Mouse (Mus musculus): ENCODE measurements around the gene Zbed3. TPM values are rescaled to one million over a fixed set of nuclear protein-coding genes. Genes with fewer than 3 reads are reported as not detected.

The Zbed3 gene
- polyA plus RNA-seq, 1 experiment from 2014 or later, result 53.0 TPM

DNA sequence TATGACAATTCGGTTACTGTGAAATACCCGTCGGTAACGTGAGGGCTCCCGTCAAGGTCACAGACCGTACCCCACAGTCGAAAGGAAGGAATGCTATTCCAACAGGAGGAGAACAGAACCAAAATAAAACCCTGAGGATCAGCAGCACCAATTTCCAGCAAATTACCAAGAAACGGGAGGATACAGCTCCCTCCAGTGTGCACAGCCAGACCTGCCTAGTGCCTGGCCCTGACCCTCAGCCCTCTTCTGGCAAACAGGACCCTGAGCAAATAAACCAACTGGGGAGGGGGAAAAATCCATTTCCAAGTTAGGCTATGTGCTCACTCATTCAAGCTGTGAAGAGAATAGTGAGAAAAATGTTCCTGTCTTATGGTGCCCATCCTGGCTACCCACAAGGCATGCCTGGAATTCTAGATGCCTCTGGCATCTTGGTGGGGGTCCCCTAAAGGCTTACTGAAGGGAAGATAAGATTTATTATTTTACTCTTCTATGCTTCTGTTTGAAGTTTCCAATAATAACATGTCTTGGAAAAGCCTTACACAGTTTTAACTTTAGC is 16.2 kb upstream of the Zbed3 start:
- H3K4me3 ChIP-seq (ENCODE audit: low read depth, low read length), result no peak overlapping the region
- no peaks in the 10 kb centered on the region for H3K4me1 ChIP-seq (replicated peaks; ENCODE audit: control insufficient read depth, insufficient read depth, low read length)
- ATAC-seq (replicated peaks; ENCODE audit: low FRiP score, low TSS enrichment, low read depth) (no peak), DNase-seq (ENCODE audit: low spot score) (no peak)
- no peaks in the 10 kb centered on the region for H3K36me3 ChIP-seq (ENCODE audit: control insufficient read depth, insufficient read depth, low read length)
- H3K9me3 ChIP-seq (ENCODE audit: control insufficient read depth, low read length), result no peaks in the 10 kb centered on the region
- no peak overlapping the region for H3K4me2 ChIP-seq (ENCODE audit: low read length)
- WGBS, result 61% methylated on average over 8 of the region's 8 CpGs
- H3K27me3 ChIP-seq (replicated peaks; ENCODE audit: control insufficient read depth, insufficient read depth, low read length), result no peaks in the 10 kb centered on the region
- no peak overlapping the region for H3K27ac ChIP-seq (ENCODE audit: low read depth)
- H3K9ac ChIP-seq (ENCODE audit: low read length), result no peak overlapping the region

DNA sequence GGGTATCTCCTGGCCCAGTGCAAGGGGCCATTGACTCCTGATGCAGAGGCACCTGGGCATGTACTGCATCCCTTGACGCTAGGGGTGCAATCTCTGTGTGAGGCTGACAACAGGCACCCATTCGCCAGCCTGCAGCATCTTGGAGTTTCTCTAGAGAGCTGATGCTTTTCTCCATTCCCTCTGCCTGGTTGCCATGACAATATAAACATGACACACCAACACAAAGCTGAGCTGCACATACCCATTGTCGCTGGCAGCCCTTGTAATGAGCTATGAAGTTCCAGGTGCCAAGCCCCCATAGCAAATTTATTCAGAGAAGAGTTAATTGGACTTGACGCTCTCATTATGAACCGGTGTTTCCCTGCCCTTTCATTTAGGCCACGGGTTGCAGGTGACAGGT is 11.4 kb upstream of the Zbed3 start:
- H3K27ac ChIP-seq (ENCODE audit: low read depth), result no peak overlapping the region
- H3K4me3 ChIP-seq (ENCODE audit: low read depth, low read length), result no peak overlapping the region
- DNase-seq (ENCODE audit: low spot score) (no peak), ATAC-seq (replicated peaks; ENCODE audit: low FRiP score, low TSS enrichment, low read depth) (no peak)
- no peaks in the 10 kb centered on the region for H3K27me3 ChIP-seq (replicated peaks; ENCODE audit: control insufficient read depth, insufficient read depth, low read length)
- no peak overlapping the region for H3K9ac ChIP-seq (ENCODE audit: low read length)
- H3K4me2 ChIP-seq (ENCODE audit: low read length), result no peak overlapping the region
- peaks cover 4% of the 10 kb centered on the region; the same call in 1 of the 2 replicates for H3K4me1 ChIP-seq (replicated peaks; ENCODE audit: control insufficient read depth, insufficient read depth, low read length)
- H3K36me3 ChIP-seq (ENCODE audit: control insufficient read depth, insufficient read depth, low read length), result no peaks in the 10 kb centered on the region
- WGBS, result 87% methylated on average over 6 of the region's 6 CpGs
- H3K9me3 ChIP-seq (ENCODE audit: control insufficient read depth, low read length), result no peaks in the 10 kb centered on the region

DNA sequence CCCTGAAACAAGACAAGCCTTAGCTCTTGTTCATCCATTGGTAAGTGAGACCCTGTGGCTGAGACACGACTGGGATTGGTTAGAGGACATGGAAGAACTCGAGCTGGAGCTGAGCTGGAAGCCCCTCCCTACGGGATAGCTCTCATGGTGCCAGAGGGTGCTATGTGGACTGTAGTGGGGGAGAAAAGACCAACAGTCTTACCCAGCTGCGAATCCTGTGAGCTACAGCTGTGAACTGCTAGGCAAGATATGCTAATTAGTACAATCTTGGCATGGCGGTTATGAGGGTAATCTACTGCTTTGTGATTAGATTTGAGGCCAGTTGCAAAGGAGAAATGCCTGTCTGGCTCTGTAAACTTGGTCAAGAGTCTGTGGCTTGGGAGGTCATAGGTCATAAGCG is 4.3 kb upstream of the Zbed3 start:
- Histone ChIP-seq H3K27me3 (replicated peaks; ENCODE audit: control insufficient read depth, insufficient read depth, low read length) (no peaks in the 10 kb centered on the region), H3K9me3 (ENCODE audit: control insufficient read depth, low read length) (no peaks in the 10 kb centered on the region), H3K9ac (ENCODE audit: low read length) (no peak overlapping the region), H3K4me3 (ENCODE audit: low read depth, low read length) (no peak overlapping the region), H3K4me2 (ENCODE audit: low read length) (no peak overlapping the region), H3K4me1 (replicated peaks; ENCODE audit: control insufficient read depth, insufficient read depth, low read length) (peaks cover 4% of the 10 kb centered on the region; the same call in 1 of the 2 replicates), H3K36me3 (ENCODE audit: control insufficient read depth, insufficient read depth, low read length) (no peaks in the 10 kb centered on the region), H3K27ac (ENCODE audit: low read depth) (no peak overlapping the region)
- peak; percentile 42 for DNase-seq (ENCODE audit: low spot score)
- 67% methylated on average over 6 of the region's 6 CpGs for WGBS
- no peak for ATAC-seq (replicated peaks; ENCODE audit: low FRiP score, low TSS enrichment, low read depth)

DNA sequence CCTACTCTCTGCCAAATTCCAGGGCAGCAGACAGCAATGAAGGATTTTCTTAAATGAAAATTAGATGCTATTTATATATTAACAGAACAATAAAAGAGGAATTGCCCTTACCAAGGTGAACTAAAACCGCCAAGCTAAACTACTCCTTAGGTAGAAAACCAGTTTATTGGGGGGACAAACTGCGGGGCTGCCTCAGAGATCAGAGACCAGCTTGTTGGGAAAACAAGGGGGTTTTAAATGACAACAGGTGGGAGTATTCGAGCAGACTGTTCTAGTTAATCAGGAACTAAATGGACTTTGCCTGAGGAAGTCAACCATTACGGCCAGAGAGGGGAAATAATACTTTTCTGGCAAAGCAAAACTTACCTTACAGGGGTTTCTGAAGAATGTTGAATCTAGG is 3.0 kb upstream of the Zbed3 start:
- Histone ChIP-seq H3K9ac (ENCODE audit: low read length) (no peak overlapping the region), H3K4me3 (ENCODE audit: low read depth, low read length) (no peak overlapping the region), H3K36me3 (ENCODE audit: control insufficient read depth, insufficient read depth, low read length) (no peaks in the 10 kb centered on the region), H3K4me2 (ENCODE audit: low read length) (no peak overlapping the region), H3K27ac (ENCODE audit: low read depth) (no peak overlapping the region), H3K27me3 (replicated peaks; ENCODE audit: control insufficient read depth, insufficient read depth, low read length) (no peaks in the 10 kb centered on the region), H3K9me3 (ENCODE audit: control insufficient read depth, low read length) (no peaks in the 10 kb centered on the region), H3K4me1 (replicated peaks; ENCODE audit: control insufficient read depth, insufficient read depth, low read length) (peaks cover 3% of the 10 kb centered on the region; the same call in 1 of the 2 replicates)
- no peak for ATAC-seq (replicated peaks; ENCODE audit: low FRiP score, low TSS enrichment, low read depth)
- DNase-seq (ENCODE audit: low spot score), result peak; percentile 51
- 36% methylated on average over 4 of the region's 4 CpGs for WGBS

DNA sequence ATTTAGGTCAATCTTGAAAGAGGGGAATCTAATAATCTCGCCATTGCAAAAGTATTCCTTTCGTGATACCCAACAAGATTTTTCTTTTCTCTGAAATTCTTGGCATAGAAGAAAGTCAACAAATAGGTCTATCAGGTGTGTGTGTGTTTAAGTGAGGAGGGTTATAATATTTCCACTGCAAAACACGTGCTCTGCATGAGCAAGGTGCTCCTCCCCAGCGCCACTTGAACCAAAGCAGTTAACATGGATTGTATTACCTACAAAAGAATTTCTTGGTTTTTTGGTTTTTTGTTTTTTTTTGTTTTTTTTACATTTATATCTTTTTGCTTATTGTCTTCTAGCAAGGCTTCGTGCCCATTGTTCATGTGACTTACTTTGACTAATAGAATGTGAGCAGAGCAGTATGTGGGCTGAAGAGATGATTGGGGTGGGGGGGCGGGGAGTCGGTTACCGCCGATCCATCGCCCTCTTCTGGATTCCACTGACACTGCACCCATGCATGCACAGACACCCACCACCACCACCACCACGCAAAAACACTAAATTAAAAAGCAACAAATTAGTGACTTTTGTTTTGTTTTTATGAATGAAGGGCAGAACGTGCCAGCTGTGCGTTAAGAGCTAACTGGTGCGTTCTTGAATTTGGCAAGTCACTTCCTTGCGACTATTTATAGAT is 676 bp downstream of the Zbed3 start:
- H3K9ac ChIP-seq (ENCODE audit: low read length), result peak overlapping the region; percentile 99
- peaks cover 16% of the 10 kb centered on the region for H3K4me1 ChIP-seq (replicated peaks; ENCODE audit: control insufficient read depth, insufficient read depth, low read length)
- peak; percentile 84 for DNase-seq (ENCODE audit: low spot score)
- H3K4me2 ChIP-seq (ENCODE audit: low read length), result peak overlapping the region; percentile 93
- no peaks in the 10 kb centered on the region for H3K27me3 ChIP-seq (replicated peaks; ENCODE audit: control insufficient read depth, insufficient read depth, low read length)
- WGBS, result 25% methylated on average over 15 of the region's 15 CpGs
- no peaks in the 10 kb centered on the region for H3K9me3 ChIP-seq (ENCODE audit: control insufficient read depth, low read length)
- H3K4me3 ChIP-seq (ENCODE audit: low read depth, low read length), result peak overlapping the region; percentile 70
- no peak for ATAC-seq (replicated peaks; ENCODE audit: low FRiP score, low TSS enrichment, low read depth)
- H3K27ac ChIP-seq (ENCODE audit: low read depth), result peak overlapping the region; percentile 99
- H3K36me3 ChIP-seq (ENCODE audit: control insufficient read depth, insufficient read depth, low read length), result no peaks in the 10 kb centered on the region

DNA sequence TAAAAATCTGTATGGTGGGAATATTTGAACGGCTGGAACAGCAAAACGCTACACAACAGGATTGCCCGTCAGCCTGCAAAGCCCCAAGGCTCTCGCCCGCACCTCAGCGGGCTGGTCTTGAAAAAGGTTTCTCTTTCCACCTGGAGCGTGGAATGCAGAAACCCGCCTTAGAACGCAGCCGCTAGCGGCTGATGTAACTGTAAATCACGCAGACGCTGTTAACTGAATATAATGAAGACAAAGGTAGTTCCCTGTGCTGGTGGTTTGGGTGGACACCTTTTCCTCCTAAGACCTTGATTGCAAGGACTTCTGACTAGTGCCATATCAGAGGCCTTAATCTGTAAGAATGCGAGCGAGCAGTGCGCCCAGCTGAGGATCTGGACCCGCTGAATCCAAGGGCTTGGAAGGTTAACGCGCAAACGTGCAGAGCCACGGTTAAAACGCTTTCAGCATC is 1.2 kb downstream of the Zbed3 start:
- H3K4me3 ChIP-seq (ENCODE audit: low read depth, low read length), result peak overlapping the region; percentile 70
- peak overlapping the region; percentile 93 for H3K4me2 ChIP-seq (ENCODE audit: low read length)
- under 1% methylated on average over 22 of the region's 22 CpGs for WGBS
- H3K27me3 ChIP-seq (replicated peaks; ENCODE audit: control insufficient read depth, insufficient read depth, low read length), result no peaks in the 10 kb centered on the region
- peak overlapping the region; percentile 99 for H3K27ac ChIP-seq (ENCODE audit: low read depth)
- no peaks in the 10 kb centered on the region for H3K36me3 ChIP-seq (ENCODE audit: control insufficient read depth, insufficient read depth, low read length)
- no peaks in the 10 kb centered on the region for H3K9me3 ChIP-seq (ENCODE audit: control insufficient read depth, low read length)
- peaks cover 16% of the 10 kb centered on the region for H3K4me1 ChIP-seq (replicated peaks; ENCODE audit: control insufficient read depth, insufficient read depth, low read length)
- DNase-seq (ENCODE audit: low spot score) (peak; percentile 90), ATAC-seq (replicated peaks; ENCODE audit: low FRiP score, low TSS enrichment, low read depth) (peak; percentile 1; the same call in 1 of the 2 replicates)
- peak overlapping the region; percentile 99 for H3K9ac ChIP-seq (ENCODE audit: low read length)

DNA sequence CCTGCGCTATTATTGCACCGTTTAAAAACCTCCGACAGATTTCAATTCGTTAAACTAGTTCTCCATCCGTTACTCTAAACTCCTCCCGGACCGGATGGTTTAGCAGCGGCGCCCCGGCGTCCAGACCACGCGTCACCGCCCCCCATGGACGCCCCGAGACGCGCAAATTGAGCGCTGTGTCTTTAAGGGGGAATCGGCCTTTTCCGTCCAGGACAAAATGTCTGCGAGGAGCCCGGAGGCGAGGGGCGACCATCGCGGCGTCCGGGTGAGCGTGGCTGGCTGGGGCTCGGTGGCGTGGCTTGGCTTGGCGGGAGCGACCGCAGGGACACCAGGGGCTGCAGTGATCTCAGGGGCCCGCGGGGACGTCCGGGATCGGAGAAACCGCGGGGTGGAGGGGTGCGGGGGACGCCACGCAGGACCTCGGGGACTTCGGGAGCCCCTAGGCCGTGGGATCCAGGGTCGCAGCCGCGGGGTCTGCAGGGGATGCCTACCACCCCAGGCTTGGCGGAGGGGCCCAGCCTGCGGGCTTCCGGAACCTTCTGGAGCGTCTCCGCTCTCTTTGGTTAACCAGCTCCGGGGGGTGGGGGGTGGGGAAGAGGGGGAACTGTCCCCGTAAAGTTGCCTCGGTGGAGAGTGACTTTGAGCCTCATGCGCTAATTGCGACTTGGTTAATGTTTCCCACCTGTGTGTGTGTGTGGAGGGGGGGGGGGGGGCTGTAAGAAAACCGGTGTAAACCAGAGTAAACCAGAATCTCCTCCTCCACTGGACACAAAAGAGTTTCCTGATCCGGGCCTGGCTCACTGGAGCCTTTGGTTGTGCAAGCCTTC is 1.9 kb downstream of the Zbed3 start:
- DNase-seq (ENCODE audit: low spot score), result peak; percentile 91
- WGBS, result under 1% methylated on average over 58 of the region's 63 CpGs
- H3K36me3 ChIP-seq (ENCODE audit: control insufficient read depth, insufficient read depth, low read length), result no peaks in the 10 kb centered on the region

DNA sequence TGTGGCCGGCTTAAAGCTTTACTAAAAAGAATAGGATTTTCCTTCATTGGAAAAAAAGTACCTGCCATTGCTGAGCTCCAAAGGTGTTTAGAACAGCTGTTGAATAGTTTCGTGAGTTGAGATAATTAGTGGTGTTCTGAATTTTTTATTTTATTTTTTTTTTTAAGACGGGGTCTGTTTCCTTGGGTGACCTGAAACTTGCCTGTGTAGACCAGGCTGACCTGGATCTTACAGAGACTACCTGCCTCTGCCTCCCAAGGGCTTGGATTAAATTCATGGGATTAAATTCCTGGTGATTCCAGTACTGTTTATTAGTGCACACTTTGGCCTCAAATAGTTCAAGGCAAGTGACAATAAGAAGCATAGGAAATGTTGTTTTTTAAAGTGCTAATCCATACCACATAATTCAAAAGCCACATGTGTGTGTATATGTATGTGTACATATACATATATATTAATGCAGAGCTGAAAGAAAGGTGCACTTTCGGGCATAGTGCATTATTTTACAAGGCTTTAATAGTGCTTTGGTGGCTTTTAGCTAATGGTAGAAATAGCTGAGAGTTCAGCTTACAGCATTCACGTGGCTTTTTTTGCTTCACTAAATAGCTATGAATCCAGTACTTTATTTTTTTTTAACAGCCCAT is 2.6 kb downstream of the Zbed3 start:
- Histone ChIP-seq H3K4me3 (ENCODE audit: low read depth, low read length) (peak overlapping the region; percentile 70), H3K9me3 (ENCODE audit: control insufficient read depth, low read length) (no peaks in the 10 kb centered on the region), H3K4me1 (replicated peaks; ENCODE audit: control insufficient read depth, insufficient read depth, low read length) (peaks cover 16% of the 10 kb centered on the region), H3K36me3 (ENCODE audit: control insufficient read depth, insufficient read depth, low read length) (no peaks in the 10 kb centered on the region), H3K4me2 (ENCODE audit: low read length) (peak overlapping the region; percentile 93), H3K27ac (ENCODE audit: low read depth) (peak overlapping the region; percentile 99), H3K27me3 (replicated peaks; ENCODE audit: control insufficient read depth, insufficient read depth, low read length) (no peaks in the 10 kb centered on the region), H3K9ac (ENCODE audit: low read length) (peak overlapping the region; percentile 99)
- DNase-seq (ENCODE audit: low spot score) (peak; percentile 66), ATAC-seq (replicated peaks; ENCODE audit: low FRiP score, low TSS enrichment, low read depth) (no peak)
- WGBS, result 9% methylated on average over 5 of the region's 5 CpGs

More for the DNA sequence above, 1.9 kb downstream of the Zbed3 start:
- peak overlapping the region; percentile 93 for H3K4me2 ChIP-seq (ENCODE audit: low read length)
- no peaks in the 10 kb centered on the region for H3K27me3 ChIP-seq (replicated peaks; ENCODE audit: control insufficient read depth, insufficient read depth, low read length)
- peak overlapping the region; percentile 99 for H3K9ac ChIP-seq (ENCODE audit: low read length)
- H3K27ac ChIP-seq (ENCODE audit: low read depth), result peak overlapping the region; percentile 99
- peak; percentile 77 for ATAC-seq (replicated peaks; ENCODE audit: low FRiP score, low TSS enrichment, low read depth)
- H3K4me3 ChIP-seq (ENCODE audit: low read depth, low read length), result peak overlapping the region; percentile 70
- H3K4me1 ChIP-seq (replicated peaks; ENCODE audit: control insufficient read depth, insufficient read depth, low read length), result peaks cover 16% of the 10 kb centered on the region
- no peaks in the 10 kb centered on the region for H3K9me3 ChIP-seq (ENCODE audit: control insufficient read depth, low read length)
